Mouse (Mus musculus): ENCODE measurements around the gene Vwa2. TPM values are rescaled to one million over a fixed set of nuclear protein-coding genes. Genes with fewer than 3 reads are reported as not detected.

Vwa2 gene
- total and polyA plus RNA-seq, 3 experiments: not detected

DNA sequence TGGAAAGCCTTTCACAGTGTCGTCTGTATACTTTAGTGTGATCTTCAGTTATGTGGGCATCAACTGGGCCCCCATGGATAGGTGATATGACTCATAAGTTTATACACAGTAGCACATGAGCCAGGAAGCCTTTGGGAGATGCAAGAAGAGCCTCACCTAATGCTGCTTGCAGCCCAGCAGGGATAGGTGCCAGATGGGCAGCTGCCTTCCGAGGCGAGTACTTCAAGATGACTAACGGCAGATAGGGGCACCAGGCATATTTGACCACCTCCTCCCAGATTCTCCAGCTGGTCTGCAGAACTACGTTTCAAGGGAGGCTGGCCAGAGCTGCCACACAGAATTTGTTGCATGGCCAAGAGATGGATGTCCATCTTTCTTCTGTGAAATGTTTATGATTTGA lies 19.3 kb downstream of the Vwa2 start:
- TF ChIP-seq NRF1 (IDR thresholded peaks at IDR 0.05; ENCODE audit: low read depth, low read length): no peak
- no peak for TF ChIP-seq TBP (conservative IDR thresholded peaks at IDR 0.05; ENCODE audit: low read depth, low read length)
- TF ChIP-seq RAD21 (IDR thresholded peaks at IDR 0.05; ENCODE audit: low read depth, low read length): no peak
- TF ChIP-seq RCOR1 (conservative IDR thresholded peaks at IDR 0.05; ENCODE audit: low read depth, low read length): no peak
- TF ChIP-seq MEF2A (IDR thresholded peaks at IDR 0.05; ENCODE audit: borderline replicate concordance, low read depth, low read length): no peak
- no peak for TF ChIP-seq EP300 (IDR thresholded peaks at IDR 0.05; ENCODE audit: low read length)
- TF ChIP-seq MXI1 (IDR thresholded peaks at IDR 0.05; ENCODE audit: low read depth, low read length): no peak
- TF ChIP-seq MYC (IDR thresholded peaks at IDR 0.05; ENCODE audit: low read depth, low read length): no peak
- TF ChIP-seq MAX (IDR thresholded peaks at IDR 0.05; ENCODE audit: low read length): no peak
- no peak for TF ChIP-seq ZKSCAN1 (IDR thresholded peaks at IDR 0.05; ENCODE audit: borderline replicate concordance, low read depth, low read length)
- H3K4me1 ChIP-seq (ENCODE audit: control insufficient read depth in 1 of 2, insufficient read depth in 2 of 2): no peaks in the 10 kb centered on the region

GRCm38 (mm10) chr19:56897654-56898053 lies 23.6 kb downstream of the Vwa2 start:
- Histone ChIP-seq H3K4me1 (ENCODE audit: control insufficient read depth in 1 of 2, insufficient read depth in 2 of 2) (no peaks in the 10 kb centered on the region), H3K36me3 (replicated peaks in 1 of 2; ENCODE audit: control insufficient read depth in 1 of 2, insufficient read depth in 1 of 2, low read length in 1 of 2) (no peaks in the 10 kb centered on the region), H3K27me3 (replicated peaks) (no peaks in the 10 kb centered on the region), H3K9me3 (replicated peaks; ENCODE audit: low read length) (no peaks in the 10 kb centered on the region), H3K27ac (ENCODE audit: insufficient read depth, low read depth) (no peak overlapping the region), H3K79me2 (replicated peaks; ENCODE audit: control insufficient read depth, extremely low read depth, insufficient read depth, poor library complexity, severe bottlenecking) (no peaks in the 10 kb centered on the region), H3K9ac (ENCODE audit: insufficient read depth, low read depth) (no peak overlapping the region), H3K4me2 (ENCODE audit: insufficient read depth, low read depth, poor library complexity, severe bottlenecking) (no peak overlapping the region), H3K4me3 (replicated peaks in 1 of 3; ENCODE audit: low read depth in 2 of 3, low read length in 2 of 3, poor library complexity in 1 of 3) (no peak overlapping the region)
- TF ChIP-seq CHD1 (IDR thresholded peaks at IDR 0.05; ENCODE audit: low read depth, low read length): no peak
- TF ChIP-seq USF1 (IDR thresholded peaks at IDR 0.05; ENCODE audit: low read depth, low read length): no peak
- no peak for TF ChIP-seq ZC3H11A (IDR thresholded peaks at IDR 0.05; ENCODE audit: low read depth, low read length)
- no peak for TF ChIP-seq NELFE (IDR thresholded peaks at IDR 0.05; ENCODE audit: low read depth, low read length)
- TF ChIP-seq CHD2 (IDR thresholded peaks at IDR 0.05; ENCODE audit: low read length): no peak
- no peak for TF ChIP-seq SIN3A (IDR thresholded peaks at IDR 0.05; ENCODE audit: low read length)
- no peak for TF ChIP-seq RAD21 (IDR thresholded peaks at IDR 0.05; ENCODE audit: low read depth, low read length)
- TF ChIP-seq TCF12 (IDR thresholded peaks at IDR 0.05; ENCODE audit: low read depth, low read length): no peak
- TF ChIP-seq MEF2A (IDR thresholded peaks at IDR 0.05; ENCODE audit: borderline replicate concordance, low read depth, low read length): no peak
- no peak for TF ChIP-seq MAX (IDR thresholded peaks at IDR 0.05; ENCODE audit: low read length)
- TF ChIP-seq ZNF384 (IDR thresholded peaks at IDR 0.05; ENCODE audit: low read depth, low read length): no peak
- DNase-seq (ENCODE audit: extremely low read depth): no peak
- dilution Hi-C loops (cut with MboI; ENCODE audit: extremely low pct_ligation_motif_present, extremely low pct_unique_long_range_greater_than_20kb, low sequenced_read_pairs): no loop called here
- in situ Hi-C loops (cut with MboI; ENCODE audit: low pct_ligation_motif_present, low pct_unique_long_range_greater_than_20kb, low sequenced_read_pairs): no loop called here

More for the DNA sequence above, 19.3 kb downstream of the Vwa2 start:
- in situ Hi-C loops (cut with MboI; ENCODE audit: low pct_ligation_motif_present, low pct_unique_long_range_greater_than_20kb, low sequenced_read_pairs) (no loop called here), dilution Hi-C loops (cut with MboI; ENCODE audit: extremely low pct_ligation_motif_present, extremely low pct_unique_long_range_greater_than_20kb, low sequenced_read_pairs) (no loop called here)
- Histone ChIP-seq H3K4me3 (replicated peaks in 1 of 3; ENCODE audit: low read depth in 2 of 3, low read length in 2 of 3, poor library complexity in 1 of 3) (no peak overlapping the region), H3K4me2 (ENCODE audit: insufficient read depth, low read depth, poor library complexity, severe bottlenecking) (no peak overlapping the region), H3K79me2 (replicated peaks; ENCODE audit: control insufficient read depth, extremely low read depth, insufficient read depth, poor library complexity, severe bottlenecking) (no peaks in the 10 kb centered on the region), H3K9ac (ENCODE audit: insufficient read depth, low read depth) (no peak overlapping the region), H3K27ac (ENCODE audit: insufficient read depth, low read depth) (no peak overlapping the region), H3K27me3 (replicated peaks) (no peaks in the 10 kb centered on the region), H3K36me3 (replicated peaks in 1 of 2; ENCODE audit: control insufficient read depth in 1 of 2, insufficient read depth in 1 of 2, low read length in 1 of 2) (no peaks in the 10 kb centered on the region), H3K9me3 (replicated peaks; ENCODE audit: low read length) (no peaks in the 10 kb centered on the region)
- no peak for DNase-seq (ENCODE audit: extremely low read depth)

Data from CH12.LX (cell line).